Mouse (Mus musculus): ENCODE measurements around the gene Gm973.
A peak's percentile ranks its signal among the peaks of the same experiment; 100 is the strongest.

DNA sequence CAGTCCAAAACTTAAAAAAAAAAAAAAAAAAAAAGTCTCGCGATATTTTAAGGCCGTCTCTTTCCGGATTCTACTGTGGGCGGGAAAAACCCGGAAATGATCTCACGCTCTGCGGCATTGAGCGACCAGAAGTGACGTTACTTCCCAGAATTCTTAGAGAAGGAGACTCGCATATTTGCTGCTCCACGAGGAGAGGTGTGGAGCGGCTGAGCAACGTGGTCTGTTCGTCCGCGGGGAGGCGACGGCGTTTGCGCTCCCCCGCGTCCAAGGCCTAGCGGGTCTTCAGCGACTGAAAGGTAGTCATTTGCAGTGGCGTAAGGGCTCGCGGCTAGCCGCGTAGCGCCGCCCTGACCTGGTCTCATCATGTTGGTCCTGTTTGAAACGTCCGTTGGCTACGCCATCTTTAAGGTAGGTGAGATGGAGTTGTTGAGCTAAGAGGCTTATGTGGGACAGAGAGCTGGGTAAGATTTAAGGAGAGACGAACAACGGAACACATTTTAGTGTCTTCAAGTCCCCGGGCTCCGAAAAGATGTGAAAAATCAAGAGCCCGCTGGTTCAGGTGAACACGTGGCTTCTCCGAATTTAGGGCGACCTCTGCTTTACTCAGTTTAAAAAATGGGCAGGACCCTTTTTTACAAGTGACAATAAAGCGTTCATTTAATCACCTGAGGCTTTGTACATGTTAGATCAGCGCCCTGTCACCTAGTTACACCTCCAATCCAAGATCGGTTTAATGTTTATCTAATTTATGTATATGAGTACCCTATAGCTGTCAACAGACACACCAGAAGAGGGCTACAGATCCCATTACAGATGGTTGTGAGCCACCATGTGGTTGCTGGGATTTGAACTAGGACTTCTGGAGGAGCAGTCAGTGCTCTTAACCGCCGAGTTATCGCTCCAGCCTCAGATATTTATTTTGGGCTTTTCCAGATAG lies 169.0 kb downstream of the Gm973 start, which contains the start of gene Nop58:
- TF ChIP-seq POLR2A (IDR thresholded peaks at IDR 0.05; ENCODE audit: low read depth, low read length): peak; percentile 48
- TF ChIP-seq CTCF (conservative IDR thresholded peaks at IDR 0.05; ENCODE audit: insufficient read depth, insufficient read length, low read depth, low read length): no peak
